Mouse (Mus musculus) C2C12 (cell line): Measurements from ENCODE around the gene Eya4.

ENCODE experiments used
- CTCF ChIP-seq: IDR thresholded peaks from one replicate; pipeline ENCODE4 v1.5.1; 2011; ENCODE audit not compliant: control insufficient read depth, insufficient read depth, insufficient read length
- MYOD1 ChIP-seq: IDR thresholded peaks from one replicate; pipeline ENCODE4 v1.6.1; 2011; ENCODE audit warnings: low read depth; ENCODE audit not compliant: control insufficient read depth, insufficient read length

DNA sequence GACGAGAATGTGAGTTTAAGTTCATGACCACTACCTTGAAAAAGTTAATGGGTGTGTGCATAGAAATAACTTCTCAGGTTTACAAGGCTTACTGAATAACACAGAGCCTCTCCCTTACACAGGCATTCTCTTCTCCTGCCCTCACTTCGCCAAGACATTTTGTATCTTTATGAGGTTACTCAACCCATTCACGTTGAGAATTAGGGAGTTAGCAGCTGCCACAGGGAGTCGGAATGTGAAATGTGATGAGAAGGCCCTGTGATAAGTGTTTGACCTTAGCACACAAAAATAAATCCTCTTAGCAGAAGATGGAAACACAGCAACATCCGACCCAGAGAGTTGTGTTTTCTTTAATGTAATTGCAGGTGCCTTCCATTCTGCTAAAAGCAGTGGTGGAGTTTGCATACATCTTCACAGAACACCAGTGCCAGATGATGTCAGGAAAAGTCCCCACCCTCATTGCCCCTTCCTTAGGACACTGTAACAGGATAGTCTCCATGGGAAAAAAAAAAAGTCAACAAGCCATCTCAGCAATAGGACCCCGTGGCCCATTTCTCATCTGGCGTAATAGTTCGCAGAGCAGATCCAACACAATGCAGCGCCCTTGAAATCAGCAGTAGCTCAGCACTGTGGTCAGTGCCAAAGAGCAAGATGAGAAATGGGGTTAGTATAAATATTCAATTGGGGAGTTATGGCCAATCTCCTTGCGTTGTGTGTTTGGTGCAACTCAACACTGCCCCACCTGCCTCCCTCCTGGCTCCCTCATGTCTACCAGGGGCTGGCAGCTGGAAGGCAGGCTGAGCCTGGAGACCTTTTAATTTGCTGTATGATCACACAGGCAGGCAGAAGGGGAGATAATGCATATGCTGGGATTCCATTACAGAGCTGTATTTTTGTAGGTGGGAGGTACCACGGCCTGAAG lies 168.8 kb downstream of the Eya4 start:
- TF ChIP-seq MYOD1 (no peak), CTCF (no peak)
